Mouse (Mus musculus): ENCODE results near the gene Olfr1229.

The Olfr1229 gene

DNA sequence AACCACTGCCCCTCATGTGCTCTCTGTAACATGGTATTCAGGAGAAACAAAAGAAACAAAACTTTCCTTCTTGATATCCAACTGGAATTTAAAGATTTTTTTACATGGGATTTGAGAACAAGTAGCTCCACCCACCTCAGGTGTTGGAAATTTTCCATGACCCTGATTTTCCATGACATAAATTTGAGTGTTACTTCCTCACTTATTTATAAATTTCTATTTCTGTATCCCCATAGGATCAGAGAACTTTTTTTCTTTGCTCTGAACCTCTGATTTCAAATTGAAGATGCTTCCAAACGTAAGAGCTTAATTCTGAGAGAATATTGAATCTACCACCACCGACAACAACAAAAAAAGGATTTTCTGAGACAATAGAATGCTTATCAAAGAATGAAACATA, at the start of gene Olfr1229:
Gene Olfr1229, minus strand, starts transcription at position 101 of the 400 bp plus-strand sequence.
- DNase-seq (ENCODE audit: low spot score) = no peak

DNA sequence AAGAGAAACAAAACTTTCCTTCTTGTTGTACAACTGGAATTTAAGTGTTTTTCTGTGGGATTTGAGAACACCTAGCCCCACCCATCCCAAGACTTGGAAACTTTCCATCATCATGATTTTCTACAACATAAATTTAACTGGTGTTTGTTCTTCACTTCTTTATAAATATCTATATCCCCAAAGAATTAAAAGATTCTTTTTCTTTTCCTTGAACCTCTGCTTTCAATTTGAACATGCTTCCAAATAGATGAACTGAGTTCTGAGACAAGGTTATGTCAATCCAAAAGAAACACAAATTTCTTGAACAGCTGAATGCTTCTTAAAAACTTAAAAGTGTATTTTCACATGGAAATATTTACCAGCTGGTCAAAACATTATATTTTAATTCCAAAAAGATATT, 41.8 kb upstream of the Olfr1229 start, which contains the start of gene Olfr1232:
Gene Olfr1232, minus strand, starts transcription at position 101 of the 400 bp plus-strand sequence.
- no peak for DNase-seq (ENCODE audit: low spot score)

DNA sequence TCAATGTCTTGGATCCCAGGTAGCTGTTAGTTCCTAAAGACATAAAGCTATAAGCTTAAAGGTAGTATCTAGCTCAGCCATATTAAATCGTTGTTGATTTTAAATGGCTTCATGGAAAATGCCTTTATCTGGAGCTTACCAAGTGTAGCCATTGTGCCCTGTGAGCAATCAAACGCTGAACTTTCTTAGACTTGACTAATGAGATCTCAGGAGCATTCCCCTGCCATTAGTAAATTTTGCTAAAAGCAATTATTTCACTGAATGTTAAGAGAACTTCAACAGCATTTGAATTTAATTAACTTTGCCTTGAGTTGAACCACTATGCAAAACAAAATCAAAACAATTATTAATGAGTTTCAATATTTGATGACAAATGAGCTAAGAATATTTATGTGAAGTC, 19.2 kb upstream of the Olfr1229 start, which contains the start of gene Olfr1231:
Gene Olfr1231, minus strand, starts transcription at position 101 of the 400 bp plus-strand sequence.
- DNase-seq (ENCODE audit: low spot score) = no peak

DNA sequence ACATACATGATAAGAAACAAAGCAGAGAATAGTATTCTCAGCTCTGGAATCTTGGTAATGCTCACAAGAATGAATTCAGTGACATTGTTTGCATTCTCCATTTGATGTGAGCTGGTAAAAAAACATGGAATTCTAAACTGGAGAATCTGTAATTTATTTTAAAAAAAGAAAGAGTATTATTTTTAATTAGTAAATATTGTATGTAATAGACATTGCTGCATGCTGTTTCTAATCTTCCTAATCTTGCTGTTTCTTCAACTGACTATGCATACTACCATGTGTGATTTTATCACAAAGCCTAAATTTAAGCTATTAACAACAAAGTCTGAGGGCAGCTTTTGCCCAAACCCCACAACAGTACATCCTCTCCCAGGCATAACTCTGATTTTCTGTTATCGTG, 9.4 kb upstream of the Olfr1229 start, which contains the start of gene Olfr1230:
Gene Olfr1230, minus strand, starts transcription at position 101 of the 400 bp plus-strand sequence.
- no peak for DNase-seq (ENCODE audit: low spot score)

DNA sequence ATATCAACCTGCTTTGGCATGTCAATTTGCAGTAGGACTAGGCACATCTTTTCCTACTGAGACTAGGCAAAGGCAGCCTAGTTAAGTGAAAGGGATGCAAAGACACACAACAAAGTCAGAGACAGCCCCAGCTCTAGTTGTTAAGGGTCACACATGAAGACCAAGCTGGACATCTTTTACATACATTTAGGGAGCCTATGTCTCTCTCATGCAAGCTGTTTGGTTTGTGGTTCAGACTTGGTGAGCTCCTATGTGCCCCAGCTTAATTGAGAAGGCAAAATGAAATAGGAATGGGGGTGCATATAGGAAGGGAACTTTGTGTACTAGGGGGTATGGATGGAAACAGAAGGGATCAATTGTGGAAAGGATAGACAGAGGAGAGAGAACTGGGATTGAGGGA, 33.9 kb downstream of the Olfr1229 start, which contains the start of gene Olfr1228:
Gene Olfr1228, minus strand, starts transcription at position 101 of the 400 bp plus-strand sequence.
- no peak for DNase-seq (ENCODE audit: low spot score)
